Mouse (Mus musculus): Measurements from ENCODE around the gene Defb10. TPM values are rescaled to one million over a fixed set of nuclear protein-coding genes. Genes with fewer than 3 reads are reported as not detected.

Gene Defb10
- not detected for polyA plus RNA-seq (2014; fragmentation: Illumina TruSeq; extraction: RNeasy Lipid Tissue Mini Kit (QIAGEN cat#74804); ENCODE audit: low read depth, low replicate concordance)

DNA sequence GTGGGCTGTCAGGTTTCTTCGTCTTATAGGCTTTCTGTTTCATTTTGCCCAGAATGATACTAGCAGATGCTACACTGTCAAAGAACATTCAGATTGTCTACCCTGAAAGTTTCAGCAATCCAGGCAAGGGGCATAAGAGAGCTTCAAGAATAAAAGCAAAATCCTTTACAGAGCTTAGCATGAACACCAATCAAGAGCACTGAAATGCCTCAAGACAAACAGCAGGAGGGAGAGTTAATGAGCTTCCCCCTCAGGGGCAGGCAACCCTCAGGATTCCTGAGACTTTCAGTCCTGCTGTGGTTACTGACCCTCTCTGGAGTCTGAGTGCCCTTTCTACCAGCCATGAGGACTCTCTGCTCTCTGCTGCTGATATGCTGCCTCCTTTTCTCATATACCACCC is at the start of gene Defb10:
Defb10 (plus strand) TSS at position 316 of the 400 bp plus-strand sequence.

DNA sequence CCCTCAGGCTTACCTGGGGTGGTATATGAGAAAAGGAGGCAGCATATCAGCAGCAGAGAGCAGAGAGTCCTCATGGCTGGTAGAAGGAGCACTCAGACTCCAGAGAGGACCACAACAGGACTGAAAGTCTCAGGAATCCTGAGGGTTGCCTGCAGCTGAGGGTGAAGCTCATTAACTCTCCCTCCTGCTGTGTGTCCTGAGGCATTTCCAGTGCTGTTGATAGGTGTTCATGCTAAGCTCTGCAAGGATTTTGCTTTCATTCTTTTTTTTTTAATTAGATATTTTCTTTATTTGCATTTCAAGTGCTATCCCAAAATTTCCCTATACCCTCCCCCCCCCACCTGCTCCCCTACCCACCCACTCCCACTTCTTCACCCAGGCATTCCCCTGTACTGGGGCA is 26.6 kb downstream of the Defb10 start, which contains the start of gene Defb9:
Defb9 (minus strand) TSS at position 101 of the 400 bp plus-strand sequence.

DNA sequence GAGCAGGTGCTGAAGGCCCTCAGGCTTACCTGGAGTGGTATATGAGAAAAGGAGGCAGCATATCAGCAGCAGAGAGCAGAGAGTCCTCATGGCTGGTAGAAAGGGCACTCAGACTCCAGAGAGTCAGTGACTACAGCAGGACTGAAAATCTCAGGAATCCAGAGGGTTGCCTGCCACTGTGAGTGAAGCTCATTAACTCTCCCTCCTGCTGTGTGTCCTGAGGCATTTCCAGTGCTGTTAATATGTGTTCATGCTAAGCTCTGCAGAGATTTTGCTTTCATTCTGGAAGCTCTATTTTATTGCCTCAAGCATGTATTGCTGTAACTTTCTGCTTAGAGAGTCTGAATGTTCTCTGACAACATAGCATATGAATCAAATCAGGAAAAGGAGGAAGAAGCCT is 47.6 kb downstream of the Defb10 start, which contains the start of gene Defb11:
Defb11 (minus strand) TSS at position 123 of the 400 bp plus-strand sequence.

Other genes with a start within 250 kb of the Defb10 start
- gene Defa26, start 240.7 kb upstream of the Defb10 start, polyA plus RNA-seq (2014; fragmentation: Illumina TruSeq; extraction: RNeasy Lipid Tissue Mini Kit (QIAGEN cat#74804); ENCODE audit: low read depth, low replicate concordance), result not detected
- not detected for gene Defa17, start 203.1 kb upstream of the Defb10 start, polyA plus RNA-seq (2014; fragmentation: Illumina TruSeq; extraction: RNeasy Lipid Tissue Mini Kit (QIAGEN cat#74804); ENCODE audit: low read depth, low replicate concordance)
- not detected for gene Defa34, start 193.1 kb upstream of the Defb10 start, polyA plus RNA-seq (2014; fragmentation: Illumina TruSeq; extraction: RNeasy Lipid Tissue Mini Kit (QIAGEN cat#74804); ENCODE audit: low read depth, low replicate concordance)
- gene AY761184, start 155.3 kb upstream of the Defb10 start, polyA plus RNA-seq (2014; fragmentation: Illumina TruSeq; extraction: RNeasy Lipid Tissue Mini Kit (QIAGEN cat#74804); ENCODE audit: low read depth, low replicate concordance), result not detected
- not detected for gene Defa24, start 124.4 kb upstream of the Defb10 start, polyA plus RNA-seq (2014; fragmentation: Illumina TruSeq; extraction: RNeasy Lipid Tissue Mini Kit (QIAGEN cat#74804); ENCODE audit: low read depth, low replicate concordance)
- gene Defb50, start 35.4 kb upstream of the Defb10 start, polyA plus RNA-seq (2014; fragmentation: Illumina TruSeq; extraction: RNeasy Lipid Tissue Mini Kit (QIAGEN cat#74804); ENCODE audit: low read depth, low replicate concordance), result not detected
- not detected for gene Defb2, start 19.0 kb upstream of the Defb10 start, polyA plus RNA-seq (2014; fragmentation: Illumina TruSeq; extraction: RNeasy Lipid Tissue Mini Kit (QIAGEN cat#74804); ENCODE audit: low read depth, low replicate concordance)
- not detected for gene Defb9, start 26.5 kb downstream of the Defb10 start, polyA plus RNA-seq (2014; fragmentation: Illumina TruSeq; extraction: RNeasy Lipid Tissue Mini Kit (QIAGEN cat#74804); ENCODE audit: low read depth, low replicate concordance)
- gene Defb11, start 47.5 kb downstream of the Defb10 start, polyA plus RNA-seq (2014; fragmentation: Illumina TruSeq; extraction: RNeasy Lipid Tissue Mini Kit (QIAGEN cat#74804); ENCODE audit: low read depth, low replicate concordance), result not detected
- not detected for gene Defb15, start 73.8 kb downstream of the Defb10 start, polyA plus RNA-seq (2014; fragmentation: Illumina TruSeq; extraction: RNeasy Lipid Tissue Mini Kit (QIAGEN cat#74804); ENCODE audit: low read depth, low replicate concordance)
- not detected for gene Defb35, start 79.5 kb downstream of the Defb10 start, polyA plus RNA-seq (2014; fragmentation: Illumina TruSeq; extraction: RNeasy Lipid Tissue Mini Kit (QIAGEN cat#74804); ENCODE audit: low read depth, low replicate concordance)
- not detected for gene Defb13, start 87.9 kb downstream of the Defb10 start, polyA plus RNA-seq (2014; fragmentation: Illumina TruSeq; extraction: RNeasy Lipid Tissue Mini Kit (QIAGEN cat#74804); ENCODE audit: low read depth, low replicate concordance)
- gene Fam90a1a, start 99.8 kb downstream of the Defb10 start, polyA plus RNA-seq (2014; fragmentation: Illumina TruSeq; extraction: RNeasy Lipid Tissue Mini Kit (QIAGEN cat#74804); ENCODE audit: low read depth, low replicate concordance), result not detected
- not detected for gene Ccdc70, start 110.9 kb downstream of the Defb10 start, polyA plus RNA-seq (2014; fragmentation: Illumina TruSeq; extraction: RNeasy Lipid Tissue Mini Kit (QIAGEN cat#74804); ENCODE audit: low read depth, low replicate concordance)
- gene Atp7b, start 201.4 kb downstream of the Defb10 start, polyA plus RNA-seq (2014; fragmentation: Illumina TruSeq; extraction: RNeasy Lipid Tissue Mini Kit (QIAGEN cat#74804); ENCODE audit: low read depth, low replicate concordance), result not detected
- gene Alg11, start 201.8 kb downstream of the Defb10 start, polyA plus RNA-seq (2014; fragmentation: Illumina TruSeq; extraction: RNeasy Lipid Tissue Mini Kit (QIAGEN cat#74804); ENCODE audit: low read depth, low replicate concordance), result 58.0 TPM

Measured in adrenal gland, adult 10 weeks (tissue).